Mouse (Mus musculus) neutrophil, adult 83 days (primary cell): ENCODE results near the gene Olfr638. TPM values are rescaled to one million over a fixed set of nuclear protein-coding genes. Genes with fewer than 3 reads are reported as not detected.

Experiments
- total RNA-seq, 2 experiments: library from RNA; stranded (reverse); gene quantifications; one replicate each; pipeline ENCODE4 v1.2.4; 2023

The Olfr638 gene
- not detected for total RNA-seq

GRCm38 (mm10) chr7:103998446-103998845 lies at the start of gene Olfr638:
Gene Olfr638, plus strand, starts transcription at chr7:103998746.

GRCm38 (mm10) chr7:103970852-103971251 lies 27.7 kb upstream of the Olfr638 start, which contains the start of gene Olfr635:
Gene Olfr635, plus strand, starts transcription at chr7:103971152.

GRCm38 (mm10) chr7:104017203-104017602 lies 18.7 kb downstream of the Olfr638 start, which contains the start of gene Olfr639:
Gene Olfr639, minus strand, starts transcription at chr7:104017303.

GRCm38 (mm10) chr7:104025473-104025872 lies 26.9 kb downstream of the Olfr638 start, which contains the start of gene Olfr640:
Gene Olfr640, minus strand, starts transcription at chr7:104025573.

GRCm38 (mm10) chr7:104035145-104035544 lies 36.6 kb downstream of the Olfr638 start, which contains the start of gene Olfr641:
Gene Olfr641, plus strand, starts transcription at chr7:104035445.

GRCm38 (mm10) chr7:104052566-104052965 lies 54.0 kb downstream of the Olfr638 start, which contains the start of gene Olfr642:
Gene Olfr642, minus strand, starts transcription at chr7:104052666.

Other genes starting within 250 kb of the Olfr638 start
- gene Olfr630, start 241.4 kb upstream of the Olfr638 start, total RNA-seq: not detected
- gene Olfr69, start 227.2 kb upstream of the Olfr638 start, total RNA-seq: not detected
- gene Olfr68, start 219.0 kb upstream of the Olfr638 start, total RNA-seq: not detected
- gene Olfr67, start 206.9 kb upstream of the Olfr638 start, total RNA-seq: not detected
- gene Hbb-bt, start 184.8 kb upstream of the Olfr638 start, total RNA-seq: 100 to 1,000 TPM in 1 of 2 experiments, 10 to 100 TPM in 1; 81.2 to 165 TPM
- gene Hbb-bs, start 170.7 kb upstream of the Olfr638 start, total RNA-seq: 100 to 1,000 TPM; 331 to 680 TPM
- not detected for gene Hbb-bh2, start 158.2 kb upstream of the Olfr638 start, total RNA-seq
- not detected for gene Hbb-bh1, start 155.6 kb upstream of the Olfr638 start, total RNA-seq
- not detected for gene Hbb-y, start 145.5 kb upstream of the Olfr638 start, total RNA-seq
- not detected for gene Olfr66, start 112.5 kb upstream of the Olfr638 start, total RNA-seq
- not detected for gene Olfr64, start 104.3 kb upstream of the Olfr638 start, total RNA-seq
- gene Olfr65, start 95.3 kb upstream of the Olfr638 start, total RNA-seq: not detected
- not detected for gene Olfr631, start 69.9 kb upstream of the Olfr638 start, total RNA-seq
- not detected for gene Olfr632, start 64.4 kb upstream of the Olfr638 start, total RNA-seq
- not detected for gene Olfr633, start 54.3 kb upstream of the Olfr638 start, total RNA-seq
- not detected for gene Olfr635, start 27.6 kb upstream of the Olfr638 start, total RNA-seq
- under 1 TPM; 0.07 to 0.09 TPM for gene Olfr639, start 18.6 kb downstream of the Olfr638 start, total RNA-seq
- gene Olfr640, start 26.8 kb downstream of the Olfr638 start, total RNA-seq: not detected
- gene Olfr641, start 36.7 kb downstream of the Olfr638 start, total RNA-seq: not detected
- not detected for gene Olfr642, start 53.9 kb downstream of the Olfr638 start, total RNA-seq
- not detected for gene 4930516K23Rik, start 62.7 kb downstream of the Olfr638 start, total RNA-seq
- gene Olfr644, start 73.1 kb downstream of the Olfr638 start, total RNA-seq: not detected
- not detected for gene Olfr645, start 86.7 kb downstream of the Olfr638 start, total RNA-seq
- under 1 TPM in 1 of 2 experiments, not detected in 1; 0.13 TPM for gene Olfr646, start 106.1 kb downstream of the Olfr638 start, total RNA-seq
- not detected for gene Ubqln5, start 131.1 kb downstream of the Olfr638 start, total RNA-seq
- gene Olfr643, start 138.7 kb downstream of the Olfr638 start, total RNA-seq: not detected
- not detected for gene Ubqln3, start 144.5 kb downstream of the Olfr638 start, total RNA-seq
- gene Ubqlnl, start 151.8 kb downstream of the Olfr638 start, total RNA-seq: not detected
- not detected for gene Olfm5, start 166.1 kb downstream of the Olfr638 start, total RNA-seq
- gene Olfr648, start 184.6 kb downstream of the Olfr638 start, total RNA-seq: under 1 TPM; 0.13 to 0.22 TPM
- not detected for gene Olfr649, start 197.2 kb downstream of the Olfr638 start, total RNA-seq
- 1 to 10 TPM; 1.6 TPM for gene Trim6, start 220.0 kb downstream of the Olfr638 start, total RNA-seq
- 10 to 100 TPM; 13.9 to 19.6 TPM for gene Trim34a, start 245.7 kb downstream of the Olfr638 start, total RNA-seq